ENCODE assay signal across 11 mouse cellular contexts in genomic region chr17:83866582-83866981, GRCm38 (mm10). TPM values are rescaled to one million over a fixed set of nuclear protein-coding genes. Genes with fewer than 3 reads are reported as not detected.
DNase-seq lines count a peak whose midpoint lies in the region; ATAC-seq and TF ChIP-seq lines count a peak whose summit lies in the region.
"Had no signal": no experiment of that assay in that cellular context is flagged by ENCODE, and none has a peak within 500 bp of the region (broad histone marks: within the 10 kb centered on the region; RNA-seq: fewer than 3 reads in every experiment).

No protein-coding gene starts in this region.

- no peak for ATAC-seq in kidney, embryonic 16.5 days (ENCODE audit: low FRiP score, low TSS enrichment)

- no peak overlapping the region for H3K9ac ChIP-seq in ES-Bruce4 (ENCODE audit: low read depth, poor library complexity, severe bottlenecking)
- no peak overlapping the region for H3K9ac ChIP-seq in kidney, embryonic 16.5 days (replicated peaks; ENCODE audit: low read length)

- no peak overlapping the region for H3K27ac ChIP-seq in ES-Bruce4 (ENCODE audit: insufficient read depth, low read length)
- no peak overlapping the region for H3K27ac ChIP-seq in kidney, embryonic 16.5 days (ENCODE audit: low read length)

- no peak for TF ChIP-seq POLR2A in ES-Bruce4 (IDR thresholded peaks at IDR 0.05; ENCODE audit: insufficient read depth, low read length)

- DNase-seq in cerebellum, postnatal 10 days: peak; percentile 68 to 70
- DNase-seq in cerebellum, adult 11 months: no peak
- DNase-seq in kidney, postnatal 4 days: peak; percentile 65 to 70
- no peak for DNase-seq in kidney, adult 11 months
- peak; percentile 44 for DNase-seq in hindlimb bud, embryonic 11.5 days (ENCODE audit: extremely low spot score, low read depth, low spot score)
- no peak for DNase-seq in thymus, adult 18-20 months

- no peaks in the 10 kb centered on the region for H3K27me3 ChIP-seq in ES-Bruce4 (ENCODE audit: control insufficient read depth, insufficient read depth, low read length, poor library complexity, severe bottlenecking)
- no peaks in the 10 kb centered on the region for H3K27me3 ChIP-seq in kidney, embryonic 16.5 days (ENCODE audit: insufficient read depth, low read length)

- WGBS in kidney, embryonic 16.5 days: 16% methylated on average over 10 of the region's 10 CpGs

- H3K9me3 ChIP-seq in ES-Bruce4 (replicated peaks; ENCODE audit: control insufficient read depth, insufficient read depth, low read length, poor library complexity, severe bottlenecking): no peaks in the 10 kb centered on the region
- H3K9me3 ChIP-seq in kidney, embryonic 16.5 days (ENCODE audit: low read length): no peaks in the 10 kb centered on the region
- H3K9me3 ChIP-seq: G1E had no signal

- H3K4me1 ChIP-seq in ES-Bruce4 (ENCODE audit: control insufficient read depth, insufficient read depth, low read length): peaks cover 9% of the 10 kb centered on the region
- peaks cover 9% of the 10 kb centered on the region; the same call in 1 of the 2 replicates for H3K4me1 ChIP-seq in kidney, embryonic 16.5 days (ENCODE audit: insufficient read depth, low read length)

- H3K36me3 ChIP-seq in ES-Bruce4 (ENCODE audit: control insufficient read depth, insufficient read depth, low read length, poor library complexity, severe bottlenecking): no peaks in the 10 kb centered on the region; the same call in 1 of the 2 replicates
- no peaks in the 10 kb centered on the region for H3K36me3 ChIP-seq in kidney, embryonic 16.5 days (ENCODE audit: insufficient read depth, low read length)
- H3K36me3 ChIP-seq: G1E had no signal

- H3K4me2 ChIP-seq in kidney, embryonic 16.5 days (replicated peaks; ENCODE audit: low read depth, low read length): no peak overlapping the region

- TF ChIP-seq CTCF in ES-Bruce4 (IDR thresholded peaks at IDR 0.05; ENCODE audit: low read depth, low read length): peak; percentile 60

- TF ChIP-seq EP300 in ES-Bruce4 (IDR thresholded peaks at IDR 0.05; ENCODE audit: insufficient read depth, low read depth, low read length): no peak

- H3K4me3 ChIP-seq in ES-Bruce4 (ENCODE audit: low read depth, low read length): no peak overlapping the region
- no peak overlapping the region for H3K4me3 ChIP-seq in kidney, embryonic 16.5 days (ENCODE audit: low read length)
- H3K4me3 ChIP-seq: myocyte had no signal

RNA-seq across cellular contexts. Expression of gene Haao, which starts 18.8 kb away (rescaled TPM):
- 0.50 and 0.55 TPM in 2 replicates for polyA plus RNA-seq in ES-Bruce4 (2011; ENCODE audit: insufficient read depth, insufficient read length, low read depth, missing spikeins)
- 2.9 and 3.4 TPM in 2 replicates for polyA plus RNA-seq in kidney, embryonic 16.5 days (2015; fragmentation: Nextera tagmentation; extraction: Ambion mirVana)
- polyA plus RNA-seq: heart, embryonic 14.5 days; myocyte had no signal

Comparison
In these comparisons a context has a peak if more than half of its experiments do, and no peak if none do; other contexts are left out.
1. DNase-seq: peak in cerebellum, postnatal 10 days (2 of 2), kidney, postnatal 4 days (2 of 2) and hindlimb bud, embryonic 11.5 days (single experiment); none in cerebellum, adult 11 months (single experiment), kidney, adult 11 months (single experiment) and thymus, adult 18-20 months (0 of 2).